Mouse (Mus musculus): ENCODE results near the gene Arl5c. TPM values are rescaled to one million over a fixed set of nuclear protein-coding genes. Genes with fewer than 3 reads are reported as not detected.

Arl5c gene
- total and polyA plus RNA-seq, 3 experiments, result 1.2 to 10.4 TPM; not detected in 1

DNA sequence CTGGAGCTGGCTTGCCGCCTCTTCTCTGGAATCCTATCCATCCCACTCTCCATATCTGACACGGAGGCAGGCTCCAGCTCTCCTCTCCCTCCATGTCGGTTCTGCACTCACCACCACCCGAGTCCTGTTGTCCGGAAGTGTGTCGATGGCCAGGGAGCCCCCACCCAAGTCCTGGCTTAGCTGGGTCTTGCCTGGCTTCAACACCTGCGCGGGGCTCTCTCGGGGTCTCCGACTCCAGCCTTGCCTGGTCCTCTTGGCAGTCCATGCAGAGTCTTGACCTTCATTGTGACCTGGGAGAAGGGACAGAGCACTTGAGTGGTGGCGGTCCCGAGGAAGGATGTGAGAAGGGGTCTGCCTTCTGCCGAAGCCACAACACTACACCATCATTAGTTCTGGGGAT is 17.6 kb downstream of the Arl5c start:
- Histone ChIP-seq H3K27ac (ENCODE audit: control insufficient read depth, low read depth, low read length) (no peak overlapping the region), H3K9ac (ENCODE audit: control insufficient read depth, low read depth, low read length, poor library complexity, severe bottlenecking) (no peak overlapping the region), H3K27me3 (ENCODE audit: control insufficient read depth in 1 of 2, insufficient read depth in 2 of 2, low read length in 2 of 2) (no peaks in the 10 kb centered on the region; a peak in 1 of 4 replicates), H3K9me3 (replicated peaks; ENCODE audit: insufficient read depth, low read length) (no peaks in the 10 kb centered on the region), H3K79me2 (ENCODE audit: control insufficient read depth, insufficient read depth, low read length, poor library complexity) (no peaks in the 10 kb centered on the region), H3K4me3 (ENCODE audit: control insufficient read depth in 1 of 2, insufficient read depth in 1 of 2, low read depth in 2 of 2, low read length in 2 of 2) (no peak overlapping the region), H3K4me1 (ENCODE audit: control insufficient read depth in 1 of 2, insufficient read depth in 2 of 2, low read length in 2 of 2) (no peaks in the 10 kb centered on the region), H3K36me3 (ENCODE audit: control insufficient read depth in 1 of 2, insufficient read depth in 2 of 2, low read length in 2 of 2) (no peaks in the 10 kb centered on the region)
- DNase-seq (ENCODE audit: low read depth, low spot score), result no peak
- TF ChIP-seq TBP (IDR thresholded peaks at IDR 0.05; ENCODE audit: low read depth, low read length) (no peak), RCOR1 (IDR thresholded peaks at IDR 0.05; ENCODE audit: low read depth, low read length) (no peak), MYC (IDR thresholded peaks at IDR 0.05; ENCODE audit: low read depth, low read length) (no peak), RAD21 (IDR thresholded peaks at IDR 0.05; ENCODE audit: low read depth, low read length) (no peak), ZNF384 (IDR thresholded peaks at IDR 0.05; ENCODE audit: low read depth, low read length) (no peak), JUND (IDR thresholded peaks at IDR 0.05; ENCODE audit: low read depth, low read length) (no peak), SMC3 (IDR thresholded peaks at IDR 0.05; ENCODE audit: low read depth, low read length) (no peak), POLR2AphosphoS2 (IDR thresholded peaks at IDR 0.05; ENCODE audit: low read length) (no peak), UBTF (IDR thresholded peaks at IDR 0.05; ENCODE audit: borderline replicate concordance, insufficient read depth, low read depth, low read length) (no peak), POLR2AphosphoS5 (IDR thresholded peaks at IDR 0.05; ENCODE audit: borderline replicate concordance, low read depth, low read length) (no peak), MYB (IDR thresholded peaks at IDR 0.05; ENCODE audit: low read depth, low read length) (no peak), GATA1 (IDR thresholded peaks at IDR 0.05; ENCODE audit: low read depth, low read length) (no peak), ZKSCAN1 (IDR thresholded peaks at IDR 0.05; ENCODE audit: low read depth, low read length) (no peak), NELFE (IDR thresholded peaks at IDR 0.05; ENCODE audit: low read depth, low read length) (no peak), ETS1 (IDR thresholded peaks at IDR 0.05; ENCODE audit: low read depth, low read length) (no peak), CTCF (IDR thresholded peaks at IDR 0.05 in 2 of 3, conservative IDR thresholded peaks at IDR 0.05 in 1 of 3; ENCODE audit: control insufficient read depth in 1 of 3, insufficient read depth in 1 of 3, low read depth in 2 of 3, low read length in 3 of 3, poor library complexity in 1 of 3, severe bottlenecking in 1 of 3) (no peak), KAT2A (conservative IDR thresholded peaks at IDR 0.05; ENCODE audit: low read depth, low read length) (no peak), MEF2A (IDR thresholded peaks at IDR 0.05; ENCODE audit: extremely low read depth, insufficient replicate concordance, low read depth, low read length, poor library complexity, severe bottlenecking) (no peak), ZC3H11A (IDR thresholded peaks at IDR 0.05; ENCODE audit: low read depth, low read length) (no peak)

GRCm38 (mm10) chr11:97977797-97978196 is 18.2 kb downstream of the Arl5c start:
- no peaks in the 10 kb centered on the region; a peak in 1 of 4 replicates for H3K27me3 ChIP-seq (ENCODE audit: control insufficient read depth in 1 of 2, insufficient read depth in 2 of 2, low read length in 2 of 2)
- TF ChIP-seq SMC3 (IDR thresholded peaks at IDR 0.05; ENCODE audit: low read depth, low read length), result no peak
- TF ChIP-seq SIN3A (IDR thresholded peaks at IDR 0.05; ENCODE audit: low read length), result no peak
- TF ChIP-seq ZKSCAN1 (IDR thresholded peaks at IDR 0.05; ENCODE audit: low read depth, low read length), result no peak
- no peak for TF ChIP-seq ZMIZ1 (IDR thresholded peaks at IDR 0.05; ENCODE audit: low read depth, low read length)
- TF ChIP-seq CHD1 (IDR thresholded peaks at IDR 0.05; ENCODE audit: low read depth, low read length), result no peak
- TF ChIP-seq KAT2A (conservative IDR thresholded peaks at IDR 0.05; ENCODE audit: low read depth, low read length), result no peak
- TF ChIP-seq USF2 (IDR thresholded peaks at IDR 0.05; ENCODE audit: borderline replicate concordance in 1 of 2, insufficient read depth in 1 of 2, low read depth in 1 of 2, low read length in 2 of 2), result no peak
- no peak for TF ChIP-seq MXI1 (IDR thresholded peaks at IDR 0.05; ENCODE audit: low read depth, low read length)
- TF ChIP-seq BHLHE40 (IDR thresholded peaks at IDR 0.05; ENCODE audit: borderline replicate concordance, low read depth, low read length), result no peak
- no peak for TF ChIP-seq MAX (IDR thresholded peaks at IDR 0.05; ENCODE audit: low read length)
- no peak for TF ChIP-seq MAZ (IDR thresholded peaks at IDR 0.05; ENCODE audit: low read depth, low read length)
- TF ChIP-seq RAD21 (IDR thresholded peaks at IDR 0.05; ENCODE audit: low read depth, low read length), result no peak
- TF ChIP-seq USF1 (IDR thresholded peaks at IDR 0.05; ENCODE audit: low read depth, low read length), result no peak
- TF ChIP-seq ELF1 (IDR thresholded peaks at IDR 0.05; ENCODE audit: low read depth, low read length), result no peak
- TF ChIP-seq MEF2A (IDR thresholded peaks at IDR 0.05; ENCODE audit: extremely low read depth, insufficient replicate concordance, low read depth, low read length, poor library complexity, severe bottlenecking), result no peak
- no peak overlapping the region for H3K9ac ChIP-seq (ENCODE audit: control insufficient read depth, low read depth, low read length, poor library complexity, severe bottlenecking)
- H3K9me3 ChIP-seq (replicated peaks; ENCODE audit: insufficient read depth, low read length), result no peaks in the 10 kb centered on the region
- no peak overlapping the region for H3K4me3 ChIP-seq (ENCODE audit: control insufficient read depth in 1 of 2, insufficient read depth in 1 of 2, low read depth in 2 of 2, low read length in 2 of 2)
- H3K36me3 ChIP-seq (ENCODE audit: control insufficient read depth in 1 of 2, insufficient read depth in 2 of 2, low read length in 2 of 2), result no peaks in the 10 kb centered on the region
- DNase-seq (ENCODE audit: low read depth, low spot score), result no peak
- no peaks in the 10 kb centered on the region for H3K79me2 ChIP-seq (ENCODE audit: control insufficient read depth, insufficient read depth, low read length, poor library complexity)
- no peaks in the 10 kb centered on the region for H3K4me1 ChIP-seq (ENCODE audit: control insufficient read depth in 1 of 2, insufficient read depth in 2 of 2, low read length in 2 of 2)
- no peak overlapping the region for H3K27ac ChIP-seq (ENCODE audit: control insufficient read depth, low read depth, low read length)

Measured in MEL (cell line).